Mouse (Mus musculus) liver, embryonic 14.5 days (tissue): Measurements from ENCODE around the gene Tdp1.

ENCODE experiments used
- CTCF ChIP-seq: IDR thresholded peaks from 2 replicates; pipeline ENCODE4 v1.5.1; 2016; ENCODE audit warnings: antibody characterized with exemption, low read depth, control low read depth
- EP300 ChIP-seq: IDR thresholded peaks from 2 replicates; pipeline ENCODE4 v1.6.1; 2016; ENCODE audit warnings: antibody characterized with exemption, low read depth

- TF ChIP-seq CTCF (peak; percentile 85), EP300 (no peak)
These were observed 80.2 kb downstream of the Tdp1 start, which contains the start of gene Kcnk13 for GRCm38 (mm10) chr12:99964301-99965202.
